ENCODE assay signal across 13 mouse cellular contexts in the genomic region with DNA sequence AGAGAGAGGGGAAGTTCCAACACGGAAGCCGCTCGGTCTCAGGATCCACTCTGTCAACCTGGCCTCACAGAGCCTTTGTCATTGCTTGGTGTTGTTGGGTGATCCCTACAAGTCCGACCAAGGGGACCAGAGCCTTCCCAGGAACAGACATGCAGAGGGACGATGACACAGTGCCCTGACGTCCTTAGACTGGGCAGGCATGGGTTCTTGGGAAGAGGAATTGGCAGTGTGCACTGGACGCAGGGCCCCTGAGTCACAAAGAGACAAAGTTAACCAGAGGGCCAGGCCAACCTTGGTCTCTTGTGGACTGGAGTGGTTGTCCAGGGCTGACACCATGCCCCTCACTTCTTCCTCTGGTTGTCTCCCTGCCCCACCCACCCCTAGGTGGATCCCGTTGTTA.
DNase-seq lines count a peak whose midpoint lies in the region; ATAC-seq and TF ChIP-seq lines count a peak whose summit lies in the region.
"Had no signal": no experiment of that assay in that cellular context is flagged by ENCODE, and none has a peak within 500 bp of the region (broad histone marks: within the 10 kb centered on the region; RNA-seq: fewer than 3 reads in every experiment).

No protein-coding gene starts in this region.

- WGBS in cerebellum, adult 2 months, result 44% methylated on average over 8 of the region's 8 CpGs
- 73% methylated on average over 8 of the region's 8 CpGs for WGBS in liver, embryonic 14.5 days (ENCODE audit: insufficient replicate concordance)
- 94% methylated on average over 8 of the region's 8 CpGs for WGBS in neural tube, embryonic 15.5 days

- H3K4me1 ChIP-seq in cerebellum, adult 2 months (ENCODE audit: control insufficient read depth, insufficient read depth, low read length), result peaks cover 77% of the 10 kb centered on the region
- peaks cover 52 to 56% of the 10 kb centered on the region in 2 experiments for H3K4me1 ChIP-seq in liver, embryonic 14.5 days (replicated peaks; ENCODE audit: control insufficient read depth in 2 of 2, insufficient read depth in 2 of 2, low read length in 1 of 2)
- peaks cover 41% of the 10 kb centered on the region for H3K4me1 ChIP-seq in neural tube, embryonic 15.5 days

- ATAC-seq in liver, embryonic 14.5 days (ENCODE audit: insufficient read depth), result no peak
- ATAC-seq in neural tube, embryonic 15.5 days (ENCODE audit: low FRiP score), result no peak
- ATAC-seq in frontal cortex, adult (ENCODE audit: low TSS enrichment), result no peak
- ATAC-seq: forebrain, embryonic 15.5 days had no signal

- no peak overlapping the region for H3K4me2 ChIP-seq in liver, embryonic 14.5 days (ENCODE audit: low read depth)
- H3K4me2 ChIP-seq in neural tube, embryonic 15.5 days, result no peak overlapping the region
- H3K4me2 ChIP-seq: embryonic facial prominence, embryonic 13.5 days; forebrain, embryonic 15.5 days; stomach, embryonic 15.5 days had no signal

- H3K4me3 ChIP-seq in cerebellum, adult 2 months (replicated peaks; ENCODE audit: insufficient read depth, low read depth, low read length), result no peak overlapping the region
- no peak overlapping the region for H3K4me3 ChIP-seq in layer of hippocampus, adult 2 months
- H3K4me3 ChIP-seq in liver, embryonic 14.5 days (ENCODE audit: insufficient read depth in 1 of 2, low read depth in 2 of 2, low read length in 2 of 2), result no peak overlapping the region
- H3K4me3 ChIP-seq in neural tube, embryonic 15.5 days (replicated peaks), result no peak overlapping the region
- H3K4me3 ChIP-seq: embryonic facial prominence, embryonic 13.5 days; forebrain, embryonic 15.5 days; stomach, embryonic 15.5 days had no signal

- no peaks in the 10 kb centered on the region for H3K9me3 ChIP-seq in liver, embryonic 14.5 days (ENCODE audit: control insufficient read depth, low read length)
- H3K9me3 ChIP-seq in neural tube, embryonic 15.5 days (replicated peaks), result no peaks in the 10 kb centered on the region
- H3K9me3 ChIP-seq: embryonic facial prominence, embryonic 13.5 days; forebrain, embryonic 15.5 days; stomach, embryonic 15.5 days had no signal

- TF ChIP-seq CTCF in cerebellum, adult 2 months (IDR thresholded peaks at IDR 0.05; ENCODE audit: borderline replicate concordance, insufficient read depth, low read depth, low read length), result no peak
- TF ChIP-seq CTCF in layer of hippocampus, adult 2 months (conservative IDR thresholded peaks at IDR 0.05), result no peak
- TF ChIP-seq CTCF in liver, embryonic 14.5 days (IDR thresholded peaks at IDR 0.05; ENCODE audit: low read depth), result no peak

- TF ChIP-seq POLR2A in cerebellum, adult 2 months (IDR thresholded peaks at IDR 0.05; ENCODE audit: borderline replicate concordance, insufficient read depth, low read length), result no peak

- no peak overlapping the region for H3K9ac ChIP-seq in liver, embryonic 14.5 days (replicated peaks)
- no peak overlapping the region for H3K9ac ChIP-seq in neural tube, embryonic 15.5 days (replicated peaks)
- H3K9ac ChIP-seq: embryonic facial prominence, embryonic 13.5 days; forebrain, embryonic 15.5 days; stomach, embryonic 15.5 days had no signal

- peak overlapping the region; percentile 74 for H3K27ac ChIP-seq in cerebellum, adult 2 months (ENCODE audit: insufficient read depth, low read length)
- peak overlapping the region; percentile 69 for H3K27ac ChIP-seq in layer of hippocampus, adult 2 months
- 0 out of 2 replicates have a peak overlapping the region, but pooled peaks have one; percentile 27 for H3K27ac ChIP-seq in liver, embryonic 14.5 days
- no peak overlapping the region for H3K27ac ChIP-seq in neural tube, embryonic 15.5 days (replicated peaks)
- H3K27ac ChIP-seq: embryonic facial prominence, embryonic 13.5 days; forebrain, embryonic 15.5 days; stomach, embryonic 15.5 days had no signal

- DNase-seq in cerebellum, adult 2 months, result no peak
- DNase-seq in cerebellum, postnatal 14 days, result no peak
- no peak for DNase-seq in layer of hippocampus, adult 2 months (ENCODE audit: low spot score in 2 of 2)
- DNase-seq in layer of hippocampus, adult 9-10 months (ENCODE audit: low spot score), result no peak
- DNase-seq in adrenal gland, postnatal 10 days, result peak; percentile 64
- DNase-seq in liver, embryonic 14.5 days (ENCODE audit: low read depth in 3 of 3, low spot score in 3 of 3), result no peak
- DNase-seq: kidney, postnatal 14 days; midbrain, embryonic 14.5 days had no signal

- TF ChIP-seq EP300 in liver, embryonic 14.5 days (IDR thresholded peaks at IDR 0.05; ENCODE audit: low read depth), result no peak

- no peaks in the 10 kb centered on the region for H3K27me3 ChIP-seq in cerebellum, adult 2 months (ENCODE audit: control insufficient read depth, insufficient read depth, low read length)
- H3K27me3 ChIP-seq in liver, embryonic 14.5 days (ENCODE audit: control insufficient read depth, insufficient read depth, low read length), result no peaks in the 10 kb centered on the region
- H3K27me3 ChIP-seq in neural tube, embryonic 15.5 days (replicated peaks), result no peaks in the 10 kb centered on the region
- H3K27me3 ChIP-seq: embryonic facial prominence, embryonic 13.5 days; forebrain, embryonic 15.5 days; stomach, embryonic 15.5 days had no signal

- no peaks in the 10 kb centered on the region for H3K36me3 ChIP-seq in liver, embryonic 14.5 days (replicated peaks; ENCODE audit: control insufficient read depth, insufficient read depth, low read depth)
- H3K36me3 ChIP-seq in neural tube, embryonic 15.5 days, result no peaks in the 10 kb centered on the region
- H3K36me3 ChIP-seq: forebrain, embryonic 15.5 days; stomach, embryonic 15.5 days had no signal
